Mouse (Mus musculus) CH12.LX (cell line): ENCODE measurements around the gene AC134908.4.

Source experiments
- CTCF ChIP-seq, 2 experiments: IDR thresholded peaks in 1 of 2; conservative IDR thresholded peaks in 1 of 2; 2 replicates each; pipeline ENCODE4 v1.5.1; 2011 to 2012; ENCODE audit warnings: low read depth in 2 of 2, low read length in 2 of 2, improper control_type of control experiment in 1 of 2, inconsistent platforms in 1 of 2, mild to moderate bottlenecking in 1 of 2, moderate library complexity in 1 of 2
- MAZ ChIP-seq: IDR thresholded peaks from 2 replicates; pipeline ENCODE4 v1.6.1; 2012; ENCODE audit warnings: low read depth, mild to moderate bottlenecking, inconsistent platforms, low read length, improper control_type of control experiment, moderate library complexity
- USF2 ChIP-seq: conservative IDR thresholded peaks from 2 replicates; pipeline ENCODE4 v1.6.1; 2011; ENCODE audit warnings: low read depth, low read length, improper control_type of control experiment

DNA sequence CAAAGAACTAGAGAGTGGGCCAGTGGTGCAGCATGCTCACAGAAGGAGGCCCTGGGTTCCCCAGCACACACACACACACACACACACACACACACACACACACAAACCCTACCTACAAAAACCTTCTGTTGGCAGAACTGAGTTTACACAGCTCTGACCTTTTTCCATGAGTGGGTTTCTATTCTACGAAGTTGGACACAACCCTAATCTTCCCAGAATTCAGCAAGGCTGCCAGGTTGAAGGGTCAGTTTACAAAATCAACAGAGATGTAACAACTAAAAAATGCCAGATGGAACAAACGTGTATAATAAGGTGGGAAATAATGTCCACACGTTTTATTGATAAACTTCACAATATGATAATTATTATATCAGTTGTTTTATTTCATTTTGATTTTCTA lies 37.8 kb downstream of the AC134908.4 start:
- TF ChIP-seq CTCF (conservative IDR thresholded peaks at IDR 0.05 in 1 of 2, IDR thresholded peaks at IDR 0.05 in 1 of 2; ENCODE audit: low read depth in 2 of 2, low read length in 2 of 2) (no peak), MAZ (no peak), USF2 (no peak)
